Mouse (Mus musculus) right cerebral cortex, postnatal 36 days (tissue): ENCODE measurements around the gene Dnaja3.
A peak's percentile ranks its signal among the peaks of the same experiment; 100 is the strongest.
"Not testable (repeated sequence)": the region's sequence is repeated elsewhere in the genome, so short reads cannot be mapped to it uniquely, and the experiment has no call there.

ENCODE experiments used
- DNase-seq, 2 experiments: peaks; one replicate each; pipeline ENCODE4 v3.0.0; 2022; ENCODE audit warnings: low spot score in 2 of 2, mixed read lengths in 1 of 2

Dnaja3 gene

DNA sequence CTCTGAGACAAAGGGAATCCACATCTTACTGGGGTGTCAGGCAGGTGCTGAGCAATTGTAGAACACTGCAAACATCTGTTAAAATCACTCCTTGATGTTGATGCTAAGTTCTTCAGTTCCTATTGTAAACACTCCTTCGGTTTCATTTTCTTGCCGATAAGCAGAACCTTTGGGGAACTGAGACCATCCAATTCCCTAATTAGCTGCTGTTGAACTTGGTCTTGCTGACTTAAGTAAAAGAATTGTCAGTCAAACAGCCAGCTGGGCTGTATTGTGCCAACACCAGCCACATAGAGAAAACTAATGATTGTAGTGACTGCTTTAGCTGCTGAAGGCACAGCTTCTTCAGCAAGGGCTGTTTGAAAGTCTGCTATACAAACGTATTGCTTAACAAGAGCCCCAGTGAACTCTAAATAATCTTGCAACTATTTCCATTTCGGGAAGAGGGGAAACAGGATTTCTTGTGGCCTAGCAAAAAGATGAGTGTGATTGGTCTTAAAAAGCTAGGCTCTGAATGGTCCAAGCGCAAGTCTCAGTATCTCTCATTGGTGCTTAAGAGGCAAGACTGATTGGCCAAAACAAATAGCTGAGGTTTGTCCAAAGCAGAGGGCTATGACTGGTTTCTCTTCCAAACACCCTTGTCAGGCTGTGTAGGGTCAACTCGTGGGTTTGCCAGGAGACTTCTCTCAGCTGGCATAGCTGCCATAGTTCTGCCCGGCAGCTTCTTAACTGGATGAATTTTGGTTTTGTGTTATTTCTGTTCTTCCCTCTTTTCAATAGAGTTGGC is 82.5 kb downstream of the Dnaja3 start:
- DNase-seq = no peak

DNA sequence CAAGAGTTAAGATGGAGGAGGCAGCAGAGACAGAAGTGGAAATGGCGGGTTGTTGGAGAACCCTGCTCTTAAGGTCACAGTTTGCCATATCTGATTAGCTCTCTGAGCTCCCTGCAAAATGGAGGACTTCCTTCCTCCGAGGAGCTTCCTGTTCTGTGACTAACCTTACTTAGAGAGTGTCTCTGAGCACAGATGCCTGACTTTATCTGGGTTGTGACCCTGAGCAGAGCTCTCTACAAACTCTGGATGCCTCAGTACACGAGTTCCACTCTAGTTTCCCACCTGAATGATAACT is 83.1 kb downstream of the Dnaja3 start:
- no peak for DNase-seq

DNA sequence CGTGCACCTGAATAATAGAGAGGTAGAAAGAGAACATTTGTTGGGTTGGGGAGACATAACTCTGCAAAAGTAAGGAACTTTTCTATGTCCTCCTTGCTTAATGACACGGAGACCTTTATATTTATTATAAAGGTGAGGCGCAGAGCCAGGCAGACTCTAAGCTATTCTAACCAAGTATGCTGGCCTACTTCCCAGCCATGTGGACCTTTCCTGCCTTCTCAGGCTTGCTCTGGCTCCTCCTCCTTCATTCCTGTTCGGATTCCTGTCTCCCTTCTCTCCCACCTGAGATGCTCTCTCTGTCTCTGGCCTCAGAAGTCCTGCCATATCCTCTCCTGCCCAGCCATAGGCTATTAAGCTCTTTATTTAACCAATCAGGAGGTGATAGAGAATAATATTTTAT is 85.5 kb downstream of the Dnaja3 start:
- no peak for DNase-seq

DNA sequence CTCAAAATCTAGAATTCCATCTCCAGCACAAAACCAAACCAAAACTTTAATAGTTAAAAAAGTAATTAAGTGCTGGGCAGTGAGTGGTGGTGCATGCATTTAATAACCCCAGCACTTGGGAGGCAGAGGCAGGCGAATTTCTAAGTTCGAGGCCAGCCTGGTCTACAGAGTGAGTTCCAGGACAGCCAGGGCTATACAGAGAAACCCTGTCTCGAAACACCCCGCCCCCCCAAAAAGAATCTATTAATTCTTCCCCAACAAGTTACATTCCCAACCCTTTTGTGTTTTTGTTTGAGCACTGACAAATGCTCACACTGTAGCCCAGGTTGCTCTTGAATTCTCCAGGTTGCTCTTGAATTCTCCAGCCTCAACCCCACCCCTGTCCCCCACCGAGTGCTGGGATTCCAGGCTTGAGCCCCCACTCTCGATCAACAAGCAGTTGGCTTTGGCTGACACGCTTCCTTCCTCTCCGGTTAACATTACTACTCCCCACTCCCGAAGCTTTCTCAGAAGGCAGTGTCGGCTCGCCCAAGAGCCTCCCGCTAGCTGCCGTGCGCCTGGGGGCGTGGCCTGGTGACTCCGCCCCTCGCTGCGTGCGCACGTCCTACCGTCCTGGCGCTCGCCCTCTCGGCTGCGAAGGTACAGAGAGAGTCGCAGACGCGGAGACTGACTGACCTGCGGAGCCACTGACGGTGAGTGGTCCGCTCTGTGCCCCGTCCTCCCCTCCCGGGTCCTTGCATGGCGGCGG is 86.2 kb downstream of the Dnaja3 start, which contains the start of gene Hmox2:
Gene Hmox2, plus strand, starts transcription at position 582 of the 748 bp plus-strand sequence.
- peak; percentile 82 to 85 for DNase-seq

- no peak for DNase-seq
These were observed 86.8 kb downstream of the Dnaja3 start for GRCm38 (mm10) chr16:4726528-4727128.

GRCm38 (mm10) chr16:4727526-4727925 is 87.7 kb downstream of the Dnaja3 start:
- DNase-seq = no peak

DNA sequence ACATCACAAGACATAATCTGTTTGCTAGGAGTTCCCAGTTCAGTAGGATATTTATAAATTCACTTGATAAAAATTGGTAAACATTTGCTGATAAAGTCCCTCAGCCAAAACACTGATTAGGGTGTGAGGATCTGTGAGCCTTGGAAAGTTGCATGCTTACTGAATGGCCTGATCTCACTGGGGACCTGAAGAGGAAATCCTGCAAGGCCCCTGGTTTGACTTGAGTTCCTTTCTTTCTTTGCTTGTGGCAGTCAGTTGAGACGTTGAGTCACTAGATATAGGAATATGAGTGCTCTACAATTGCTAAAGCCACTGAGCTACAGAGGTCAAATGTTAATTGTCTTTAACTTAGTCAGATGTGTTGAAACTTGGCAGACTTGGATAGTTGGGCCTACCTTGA is 88.2 kb downstream of the Dnaja3 start:
- DNase-seq = no peak

DNA sequence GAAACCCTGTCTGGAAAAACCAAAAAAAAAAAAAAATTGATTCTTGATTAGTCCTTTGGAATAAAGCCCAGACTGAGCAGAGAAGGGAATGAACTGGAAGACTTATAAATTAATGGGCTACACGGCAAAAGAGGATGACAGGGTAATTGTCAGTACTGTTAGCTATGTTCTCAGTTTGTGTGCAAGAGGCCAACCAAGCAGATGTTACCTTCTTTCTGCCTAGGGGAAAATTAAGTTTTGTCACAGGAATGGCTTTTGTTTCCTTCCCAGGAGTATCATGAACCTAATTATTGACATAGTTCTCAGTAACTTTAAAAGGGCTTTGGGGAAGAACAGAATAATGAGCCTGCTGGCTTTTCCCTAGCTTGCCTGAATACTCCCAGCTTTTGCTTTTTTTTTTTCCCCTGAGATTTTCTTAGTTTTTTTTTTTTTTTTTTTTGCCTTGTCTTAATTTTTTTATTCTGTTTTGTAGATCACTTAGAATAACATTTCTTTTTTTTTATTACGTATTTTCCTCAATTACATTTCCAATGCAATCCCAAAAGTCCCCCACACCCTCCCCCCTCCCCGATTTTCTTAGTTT is 91.1 kb downstream of the Dnaja3 start:
- no peak for DNase-seq

GRCm38 (mm10) chr16:4736262-4736661 is 96.5 kb downstream of the Dnaja3 start:
- no peak for DNase-seq

DNA sequence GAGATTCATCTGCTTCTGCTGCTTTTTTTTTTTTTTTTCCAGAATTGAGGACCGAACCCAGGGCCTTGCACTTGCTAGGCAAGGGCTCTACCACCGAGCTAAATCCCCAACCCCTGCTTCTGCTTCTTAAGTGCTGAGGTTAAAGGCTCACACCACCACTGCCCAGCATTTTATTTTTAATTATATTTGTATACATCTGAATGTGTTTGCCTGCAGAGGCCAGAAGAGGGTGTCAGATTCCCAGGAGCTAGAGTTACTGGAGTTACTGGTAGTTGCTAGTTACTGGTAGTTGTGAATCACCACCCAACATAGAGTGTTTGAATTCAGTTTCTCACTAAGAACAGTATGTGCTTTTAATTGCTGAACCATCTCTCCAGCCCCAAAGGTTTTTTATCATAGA is 100.2 kb downstream of the Dnaja3 start:
- no peak for DNase-seq

GRCm38 (mm10) chr16:4742186-4742585 is 102.4 kb downstream of the Dnaja3 start:
- no peak for DNase-seq

DNA sequence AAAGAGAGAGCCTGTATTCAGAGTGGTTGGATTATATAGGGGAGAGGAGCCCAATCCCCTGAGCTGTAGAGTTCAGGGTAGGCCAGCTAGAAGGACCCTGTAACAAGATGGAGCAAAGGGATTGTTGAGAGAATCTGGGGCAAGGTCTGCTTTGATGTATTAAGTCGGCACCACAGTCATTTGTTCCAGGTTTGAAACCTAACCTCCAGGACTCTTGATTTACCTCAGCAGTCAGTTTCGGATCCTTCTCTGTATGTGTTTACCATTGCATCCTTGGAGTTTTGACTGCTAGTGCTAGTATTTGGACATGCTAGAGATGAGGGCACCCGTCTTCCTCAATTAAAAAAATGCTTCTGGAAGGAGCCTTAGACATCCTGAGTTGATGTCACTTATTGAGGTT is 112.4 kb downstream of the Dnaja3 start:
- DNase-seq = no peak

- DNase-seq = no peak
These were observed 114.3 kb downstream of the Dnaja3 start for GRCm38 (mm10) chr16:4754045-4754444.

DNA sequence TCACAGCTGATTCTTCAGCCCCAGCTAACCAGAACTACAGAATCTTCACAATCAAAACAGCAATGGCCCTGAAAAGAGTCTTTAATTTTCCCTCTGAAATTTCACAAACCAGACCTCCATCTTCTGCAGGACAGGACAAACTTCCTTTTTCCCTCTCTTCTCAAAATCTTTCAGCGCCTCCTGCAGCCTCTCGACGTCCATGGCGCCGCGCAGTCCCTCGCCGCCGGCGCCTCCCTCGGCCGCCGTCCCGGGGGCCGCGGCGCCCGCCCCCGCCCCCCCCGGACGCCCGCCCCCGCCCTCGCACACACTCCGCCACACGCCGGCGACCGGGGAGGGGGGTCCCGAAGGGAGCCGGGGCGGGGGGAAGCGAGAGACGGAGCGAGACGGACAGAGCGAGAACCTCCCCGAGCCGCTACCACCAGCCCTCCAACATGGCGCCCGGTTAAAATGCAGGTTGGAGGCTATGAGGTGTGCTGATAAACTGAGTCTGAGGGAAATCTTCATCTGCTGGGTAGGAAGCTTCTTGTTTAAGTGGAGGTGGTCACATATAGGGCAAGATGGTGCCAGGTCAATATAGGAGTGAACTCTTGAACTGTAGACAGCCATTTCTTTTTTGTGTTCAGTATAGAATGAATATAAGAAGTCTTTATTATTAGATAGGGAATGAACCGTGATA is 117.0 kb downstream of the Dnaja3 start:
- DNase-seq = not testable (repeated sequence)
